ENCODE assay signal across 21 mouse cellular contexts in genomic region chr8:123020084-123020483, GRCm38 (mm10).
"Had no signal": no experiment of that assay in that cellular context is flagged by ENCODE, and none has a peak within 500 bp of the region (broad histone marks: within the 10 kb centered on the region; RNA-seq: fewer than 3 reads in every experiment).

No protein-coding gene starts in this region.

- H3K36me3 ChIP-seq: heart, embryonic 15.5 days; hindbrain, embryonic 12.5 days; limb, embryonic 15.5 days had no signal

- H3K4me2 ChIP-seq: heart, embryonic 11.5 days; heart, embryonic 13.5 days; heart, embryonic 15.5 days; hindbrain, embryonic 12.5 days; hindbrain, embryonic 14.5 days; limb, embryonic 13.5 days; limb, embryonic 15.5 days had no signal

- H3K9me3 ChIP-seq: heart, embryonic 13.5 days; heart, embryonic 15.5 days; hindbrain, embryonic 10.5 days; hindbrain, embryonic 12.5 days; limb, embryonic 13.5 days; limb, embryonic 15.5 days had no signal

- H3K4me3 ChIP-seq: gastrocnemius, adult 2 months; heart, adult 2 months; heart, embryonic 13.5 days; heart, embryonic 15.5 days; hindbrain, embryonic 10.5 days; hindbrain, embryonic 12.5 days; layer of hippocampus, adult 2 months; left cerebral cortex, adult 2 months; limb, embryonic 13.5 days; limb, embryonic 15.5 days had no signal

- H3K27ac ChIP-seq: heart, adult 2 months; hindbrain, embryonic 10.5 days; hindbrain, embryonic 12.5 days; hindbrain, embryonic 14.5 days; layer of hippocampus, adult 2 months; left cerebral cortex, adult 2 months; limb, embryonic 13.5 days had no signal

- ATAC-seq: hindbrain, embryonic 16.5 days had no signal

- DNase-seq: gastrocnemius, adult 2 months; gastrocnemius, postnatal 10 days; gastrocnemius, postnatal 25 days; heart, adult 2 months; heart, postnatal 4 days; kidney, adult 11 months; kidney, adult 2 months; kidney, postnatal 10 days; kidney, postnatal 25 days; kidney, postnatal 4 days had no signal

- H3K9ac ChIP-seq: heart, embryonic 13.5 days; heart, embryonic 15.5 days; hindbrain, embryonic 12.5 days; hindbrain, embryonic 14.5 days; limb, embryonic 13.5 days; limb, embryonic 15.5 days had no signal

- H3K27me3 ChIP-seq: heart, embryonic 13.5 days; heart, embryonic 15.5 days; hindbrain, embryonic 12.5 days; limb, embryonic 13.5 days; limb, embryonic 15.5 days had no signal
